ENCODE assay signal across 12 mouse cellular contexts in the genomic region with DNA sequence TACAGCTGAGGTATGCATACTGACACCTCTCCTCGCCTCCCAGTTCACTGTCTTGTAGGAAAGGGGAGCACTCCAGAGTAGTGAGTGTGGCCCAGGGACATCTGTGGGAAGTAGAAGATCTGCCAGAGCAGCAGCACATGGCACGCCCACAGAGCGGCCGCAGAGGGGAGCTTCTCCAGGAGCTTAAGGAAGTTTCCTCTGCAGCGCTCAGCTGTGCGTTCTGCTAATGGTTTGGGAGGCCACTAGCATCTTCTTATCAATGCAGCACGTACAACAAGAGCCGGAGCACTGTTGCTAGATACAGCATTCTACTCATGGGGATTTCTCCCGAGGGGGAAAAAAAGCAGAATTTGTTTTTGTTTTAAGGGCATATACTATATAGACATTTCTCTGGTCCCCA.
DNase-seq lines count a peak whose midpoint lies in the region; ATAC-seq and TF ChIP-seq lines count a peak whose summit lies in the region.
"Had no signal": no experiment of that assay in that cellular context is flagged by ENCODE, and none has a peak within 500 bp of the region (broad histone marks: within the 10 kb centered on the region; RNA-seq: fewer than 3 reads in every experiment).

No protein-coding gene starts in this region.

- DNase-seq in hindbrain, postnatal 0 days (ENCODE audit: low spot score) = peak; percentile 7
- no peak for DNase-seq in hindbrain, embryonic 14.5 days (ENCODE audit: low spot score)
- DNase-seq in thymus, postnatal 14 days = peak; percentile 49
- DNase-seq in thymus, adult 2 months = no peak
- DNase-seq in embryo, embryonic 9.5 days (ENCODE audit: extremely low spot score) = peak; percentile 1
- no peak for DNase-seq in kidney, adult 8-10 months
- no peak for DNase-seq in hindbrain, embryonic 11.5 days (ENCODE audit: low spot score)
- DNase-seq: gastrocnemius, postnatal 10 days; heart, postnatal 4 days; kidney, adult 11 months had no signal

- TF ChIP-seq CTCF in hindbrain, postnatal 0 days (IDR thresholded peaks at IDR 0.05; ENCODE audit: low read depth) = no peak
- no peak for TF ChIP-seq CTCF in thymus, adult 2 months (IDR thresholded peaks at IDR 0.05; ENCODE audit: borderline replicate concordance, control insufficient read depth, extremely low read depth, insufficient read depth, low read length, poor library complexity)

- no peaks in the 10 kb centered on the region for H3K36me3 ChIP-seq in hindbrain, postnatal 0 days (ENCODE audit: insufficient read depth, low read length)
- no peaks in the 10 kb centered on the region for H3K36me3 ChIP-seq in hindbrain, embryonic 14.5 days (replicated peaks; ENCODE audit: control insufficient read depth, insufficient read depth)
- H3K36me3 ChIP-seq in thymus, adult 2 months (ENCODE audit: control insufficient read depth, insufficient read depth, low read length) = no peaks in the 10 kb centered on the region
- no peaks in the 10 kb centered on the region for H3K36me3 ChIP-seq in hindbrain, embryonic 11.5 days (ENCODE audit: control insufficient read depth, insufficient read depth, low read length)
- H3K36me3 ChIP-seq: limb, embryonic 13.5 days; neural tube, embryonic 13.5 days had no signal

- WGBS in hindbrain, postnatal 0 days = 36% methylated on average over 9 of the region's 9 CpGs
- 35% methylated on average over 9 of the region's 9 CpGs for WGBS in hindbrain, embryonic 14.5 days
- WGBS in thymus, adult 2 months = 38% methylated on average over 9 of the region's 9 CpGs
- 35% methylated on average over 9 of the region's 9 CpGs for WGBS in hindbrain, embryonic 11.5 days

- H3K27ac ChIP-seq in hindbrain, postnatal 0 days = no peak overlapping the region
- no peak overlapping the region for H3K27ac ChIP-seq in hindbrain, embryonic 14.5 days
- no peak overlapping the region for H3K27ac ChIP-seq in thymus, adult 2 months (ENCODE audit: control insufficient read depth, insufficient read depth, low read length)
- no peak overlapping the region for H3K27ac ChIP-seq in hindbrain, embryonic 11.5 days (ENCODE audit: low read depth, low read length)
- H3K27ac ChIP-seq: limb, embryonic 13.5 days; neural tube, embryonic 13.5 days had no signal

- TF ChIP-seq POLR2A in thymus, adult 2 months (IDR thresholded peaks at IDR 0.05; ENCODE audit: control insufficient read depth, extremely low read depth, insufficient read depth, low read length, poor library complexity) = no peak

- peaks cover 9% of the 10 kb centered on the region for H3K4me1 ChIP-seq in hindbrain, postnatal 0 days (ENCODE audit: insufficient read depth, low read length)
- peaks cover 21% of the 10 kb centered on the region for H3K4me1 ChIP-seq in hindbrain, embryonic 14.5 days (replicated peaks; ENCODE audit: control insufficient read depth, insufficient read depth, low read length)
- peaks cover 13% of the 10 kb centered on the region for H3K4me1 ChIP-seq in thymus, adult 2 months (replicated peaks; ENCODE audit: control insufficient read depth, insufficient read depth, low read length)
- no peaks in the 10 kb centered on the region for H3K4me1 ChIP-seq in hindbrain, embryonic 11.5 days (replicated peaks; ENCODE audit: control insufficient read depth, insufficient read depth, low read length)

- H3K27me3 ChIP-seq in hindbrain, postnatal 0 days (ENCODE audit: insufficient read depth, low read length) = no peaks in the 10 kb centered on the region; the same call in 1 of the 2 replicates
- H3K27me3 ChIP-seq in hindbrain, embryonic 14.5 days (ENCODE audit: control insufficient read depth, insufficient read depth, low read length) = no peaks in the 10 kb centered on the region
- H3K27me3 ChIP-seq in thymus, adult 2 months (ENCODE audit: control insufficient read depth, insufficient read depth, low read length) = no peaks in the 10 kb centered on the region
- H3K27me3 ChIP-seq in hindbrain, embryonic 11.5 days (ENCODE audit: control insufficient read depth, insufficient read depth, low read length) = no peaks in the 10 kb centered on the region; the same call in 1 of the 2 replicates
- H3K27me3 ChIP-seq: neural tube, embryonic 13.5 days had no signal

- H3K4me2 ChIP-seq in hindbrain, postnatal 0 days (ENCODE audit: low read depth, low read length) = no peak overlapping the region
- H3K4me2 ChIP-seq in hindbrain, embryonic 14.5 days (replicated peaks) = no peak overlapping the region
- H3K4me2 ChIP-seq in hindbrain, embryonic 11.5 days (replicated peaks; ENCODE audit: low read depth, low read length) = no peak overlapping the region
- H3K4me2 ChIP-seq: limb, embryonic 13.5 days; neural tube, embryonic 13.5 days had no signal

- H3K9ac ChIP-seq in hindbrain, postnatal 0 days (replicated peaks; ENCODE audit: low read length) = no peak overlapping the region
- H3K9ac ChIP-seq in hindbrain, embryonic 14.5 days = no peak overlapping the region
- H3K9ac ChIP-seq in hindbrain, embryonic 11.5 days (ENCODE audit: low read depth, low read length) = no peak overlapping the region
- H3K9ac ChIP-seq: limb, embryonic 13.5 days; neural tube, embryonic 13.5 days had no signal

- no peak overlapping the region for H3K4me3 ChIP-seq in hindbrain, postnatal 0 days (ENCODE audit: low read length)
- H3K4me3 ChIP-seq in hindbrain, embryonic 14.5 days (replicated peaks; ENCODE audit: low read length) = no peak overlapping the region
- H3K4me3 ChIP-seq in thymus, adult 2 months (ENCODE audit: control insufficient read depth, insufficient read depth, low read length) = no peak overlapping the region
- H3K4me3 ChIP-seq in hindbrain, embryonic 11.5 days (ENCODE audit: low read depth, low read length) = no peak overlapping the region
- H3K4me3 ChIP-seq: limb, embryonic 13.5 days; neural tube, embryonic 13.5 days had no signal

- ATAC-seq in hindbrain, postnatal 0 days = no peak
- no peak for ATAC-seq in hindbrain, embryonic 14.5 days (ENCODE audit: low FRiP score)
- no peak for ATAC-seq in hindbrain, embryonic 11.5 days (ENCODE audit: low FRiP score)

- H3K9me3 ChIP-seq in hindbrain, postnatal 0 days (ENCODE audit: low read length) = no peaks in the 10 kb centered on the region
- no peaks in the 10 kb centered on the region for H3K9me3 ChIP-seq in hindbrain, embryonic 14.5 days (ENCODE audit: control insufficient read depth, low read length)
- H3K9me3 ChIP-seq in hindbrain, embryonic 11.5 days (ENCODE audit: control insufficient read depth, low read length) = no peaks in the 10 kb centered on the region
- H3K9me3 ChIP-seq: limb, embryonic 13.5 days; neural tube, embryonic 13.5 days had no signal

Comparison
In these comparisons a context has a peak if more than half of its experiments do, and no peak if none do; other contexts are left out.
1. DNase-seq: peak in hindbrain, postnatal 0 days (single experiment), thymus, postnatal 14 days (single experiment) and embryo, embryonic 9.5 days (single experiment); none in hindbrain, embryonic 14.5 days (single experiment), thymus, adult 2 months (single experiment), kidney, adult 8-10 months (0 of 2) and hindbrain, embryonic 11.5 days (single experiment).